Mouse (Mus musculus) liver, embryonic 11.5 days (tissue): Measurements from ENCODE around the gene Pdcd11. TPM values are rescaled to one million over a fixed set of nuclear protein-coding genes. Genes with fewer than 3 reads are reported as not detected.
A peak's percentile ranks its signal among the peaks of the same experiment; 100 is the strongest.
"Not testable (repeated sequence)": the region's sequence is repeated elsewhere in the genome, so short reads cannot be mapped to it uniquely, and the experiment has no call there.

ENCODE experiments used
- ATAC-seq: fragments of 200-750 bp; cut with Nextera tagmentation; replicated peaks from 2 replicates; pipeline ENCODE4 v1.8.0; 2017; ENCODE audit warnings: moderate number of reproducible peaks, mild to moderate bottlenecking, moderate TSS enrichment, moderate library complexity; ENCODE audit not compliant: low FRiP score
- DNase-seq: peaks from one replicate; pipeline ENCODE4 v3.0.0-alpha.2; 2017; ENCODE audit warnings: low spot score
- H3K27ac ChIP-seq: fragments of 300-500 bp; sonication (generic); 2 replicates; pipeline ENCODE4 v1.5.1; 2014; ENCODE audit warnings: mild to moderate bottlenecking, low read depth, low read length, control low read depth
- H3K27me3 ChIP-seq: fragments of 300-500 bp; sonication (generic); replicated peaks from 2 replicates; pipeline ENCODE4 v1.6.1; 2014; ENCODE audit warnings: low read length, mixed read lengths; ENCODE audit not compliant: control insufficient read depth, insufficient read depth
- H3K36me3 ChIP-seq: fragments of 300-500 bp; sonication (generic); 2 replicates; pipeline ENCODE4 v1.6.1; 2014; ENCODE audit warnings: mild to moderate bottlenecking, low read length, moderate library complexity, mixed read lengths; ENCODE audit not compliant: control insufficient read depth, insufficient read depth
- H3K4me1 ChIP-seq: fragments of 300-500 bp; sonication (generic); replicated peaks from 2 replicates; pipeline ENCODE4 v1.6.1; 2014; ENCODE audit warnings: low read length, mixed read lengths; ENCODE audit not compliant: control insufficient read depth, insufficient read depth
- H3K4me2 ChIP-seq: fragments of 300-500 bp; sonication (generic); 2 replicates; pipeline ENCODE4 v1.6.1; 2014; ENCODE audit warnings: mild to moderate bottlenecking, control low read depth, moderate library complexity
- H3K4me3 ChIP-seq: fragments of 300-500 bp; sonication (generic); 2 replicates; pipeline ENCODE4 v1.5.1; 2014; ENCODE audit warnings: low read depth, low read length, control low read depth
- H3K9ac ChIP-seq: fragments of 300-500 bp; sonication (generic); 2 replicates; pipeline ENCODE4 v1.6.1; 2014; ENCODE audit warnings: low read depth, low read length, control low read depth
- H3K9me3 ChIP-seq: fragments of 300-500 bp; sonication (generic); 2 replicates; pipeline ENCODE4 v1.6.1; 2016; ENCODE audit warnings: low read length, inconsistent platforms, mixed read lengths; ENCODE audit not compliant: control insufficient read depth
- WGBS: fragments of 180-500 bp; shearing (Covaris S2); extraction: QIAGEN DNeasy Blood & Tissue Kit; methylation state at CpG from one replicate; pipeline ENCODE4 v1.1.7; 2014; 5-methylcytosine and 5-hydroxymethylcytosine counted together
- polyA plus RNA-seq: library from polyadenylated mRNA; unstranded; fragments of >200 nt; fragmentation: Nextera tagmentation; extraction: Ambion mirVana; gene quantifications from 2 replicates; pipeline ENCODE4 v1.2.1, GENCODE M21; 2014

The Pdcd11 gene
- polyA plus RNA-seq, 1 experiment from 2014 or later = 18.8 TPM

- Histone ChIP-seq H3K4me2 (peak overlapping the region; percentile 1; the same call in 1 of the 2 replicates), H3K9me3 (no peaks in the 10 kb centered on the region), H3K4me3 (no peak overlapping the region), H3K27ac (no peak overlapping the region), H3K27me3 (peaks cover 13% of the 10 kb centered on the region), H3K36me3 (peaks cover 7% of the 10 kb centered on the region; the same call in 1 of the 2 replicates), H3K9ac (no peak overlapping the region), H3K4me1 (peaks cover 26% of the 10 kb centered on the region)
- ATAC-seq (no peak), DNase-seq (no peak)
- WGBS = 84% methylated on average over 5 of the region's 5 CpGs
Measured at GRCm38 (mm10) chr19:47136170-47136569, 45.6 kb downstream of the Pdcd11 start.

GRCm38 (mm10) chr19:47137051-47137581, 46.5 kb downstream of the Pdcd11 start:
- Histone ChIP-seq H3K27ac (peak overlapping the region; percentile 62; the same call in 1 of the 2 replicates), H3K36me3 (peaks cover 1% of the 10 kb centered on the region; the same call in 1 of the 2 replicates), H3K9me3 (no peaks in the 10 kb centered on the region), H3K4me3 (peak overlapping the region; percentile 50), H3K27me3 (peaks cover 13% of the 10 kb centered on the region), H3K4me1 (peaks cover 26% of the 10 kb centered on the region), H3K9ac (peak overlapping the region; percentile 59), H3K4me2 (peak overlapping the region; percentile 69)
- ATAC-seq = peak; percentile 56
- DNase-seq = no peak
- 13% methylated on average over 6 of the region's 6 CpGs for WGBS

GRCm38 (mm10) chr19:47137771-47138421, 47.3 kb downstream of the Pdcd11 start, which contains the start of gene Calhm2:
Calhm2 (minus strand) TSS chr19:47138294.
- DNase-seq (peak; percentile 57), ATAC-seq (peak; percentile 54; the same call in 1 of the 2 replicates)
- peak within 1 kb of the TSS; percentile 59 for H3K9ac ChIP-seq
- peaks cover 22% of the 10 kb centered on the region for H3K4me1 ChIP-seq
- 2% methylated on average over 28 of the region's 28 CpGs for WGBS
- peak within 1 kb of the TSS; percentile 62 for H3K27ac ChIP-seq
- no peaks in the 10 kb centered on the region for H3K9me3 ChIP-seq
- H3K4me2 ChIP-seq = peak within 1 kb of the TSS; percentile 69
- peak within 1 kb of the TSS; percentile 50 for H3K4me3 ChIP-seq
- peaks cover 13% of the 10 kb centered on the region for H3K27me3 ChIP-seq
- no peaks in the 10 kb centered on the region; the same call in 1 of the 2 replicates for H3K36me3 ChIP-seq

- H3K9me3 ChIP-seq, H3K27ac ChIP-seq, H3K9ac ChIP-seq, H3K36me3 ChIP-seq, DNase-seq, H3K4me2 ChIP-seq, H3K4me3 ChIP-seq, ATAC-seq: not testable (repeated sequence)
- Histone ChIP-seq H3K27me3 (peaks cover 16% of the 10 kb centered on the region), H3K4me1 (peaks cover 19% of the 10 kb centered on the region)
- WGBS = 39% methylated on average over 7 of the region's 7 CpGs
Measured at GRCm38 (mm10) chr19:47139611-47140010, 49.0 kb downstream of the Pdcd11 start.

GRCm38 (mm10) chr19:47142438-47142837, 51.9 kb downstream of the Pdcd11 start:
- peaks cover 19% of the 10 kb centered on the region for H3K27me3 ChIP-seq
- no peak overlapping the region for H3K9ac ChIP-seq
- ATAC-seq (no peak), DNase-seq (no peak)
- no peak overlapping the region for H3K4me3 ChIP-seq
- H3K36me3 ChIP-seq = no peaks in the 10 kb centered on the region
- WGBS = 68% methylated on average over 6 of the region's 6 CpGs
- no peak overlapping the region for H3K27ac ChIP-seq
- H3K4me1 ChIP-seq = peaks cover 7% of the 10 kb centered on the region
- no peaks in the 10 kb centered on the region for H3K9me3 ChIP-seq
- H3K4me2 ChIP-seq = no peak overlapping the region

- peaks cover 9% of the 10 kb centered on the region; the same call in 1 of the 2 replicates for H3K27me3 ChIP-seq
- H3K4me1 ChIP-seq = no peaks in the 10 kb centered on the region
- 87% methylated on average over 6 of the region's 6 CpGs for WGBS
- no peak within 1 kb of the TSS for H3K9ac ChIP-seq
- DNase-seq = no peak
- H3K27ac ChIP-seq = no peak within 1 kb of the TSS
- H3K4me2 ChIP-seq = no peak within 1 kb of the TSS
- ATAC-seq = no peak
- no peaks in the 10 kb centered on the region for H3K36me3 ChIP-seq
- H3K9me3 ChIP-seq = no peaks in the 10 kb centered on the region
- no peak within 1 kb of the TSS for H3K4me3 ChIP-seq
Measured at GRCm38 (mm10) chr19:47144154-47144553, 53.6 kb downstream of the Pdcd11 start, which contains the start of gene Calhm1. Calhm1 (minus strand) TSS chr19:47144254.

DNA sequence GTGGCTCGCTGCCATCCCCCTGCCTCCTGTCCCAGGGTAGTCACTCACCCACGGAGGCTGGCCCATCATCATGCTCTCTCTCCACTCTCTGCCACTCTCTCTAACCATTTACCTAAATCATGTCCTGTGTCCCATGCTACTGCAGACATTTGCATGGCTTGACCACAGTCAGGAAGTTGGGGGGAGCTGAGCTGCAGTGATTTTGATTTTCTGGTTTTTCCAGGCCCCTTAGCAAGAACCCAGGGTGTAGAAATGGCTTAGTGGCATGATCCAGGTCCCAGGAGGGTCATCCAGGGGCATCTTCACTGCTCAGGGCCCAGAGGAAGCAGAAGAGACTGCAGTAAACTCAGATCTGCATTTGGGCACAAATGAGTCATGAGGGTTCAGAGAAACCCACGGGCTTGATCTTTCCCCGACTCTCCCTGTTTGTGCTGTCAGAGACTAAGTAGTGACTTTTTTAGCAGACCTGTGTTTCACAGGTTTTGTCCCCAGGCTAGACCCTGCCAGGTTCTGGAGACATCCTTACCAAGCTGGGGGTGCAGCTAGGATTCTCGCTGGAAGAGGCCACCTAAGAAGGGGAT, 57.8 kb downstream of the Pdcd11 start:
- Histone ChIP-seq H3K27me3 (peaks cover 20% of the 10 kb centered on the region), H3K4me1 (no peaks in the 10 kb centered on the region), H3K36me3 (no peaks in the 10 kb centered on the region), H3K4me2 (no peak overlapping the region), H3K9me3 (no peaks in the 10 kb centered on the region), H3K9ac (no peak overlapping the region), H3K27ac (no peak overlapping the region), H3K4me3 (no peak overlapping the region)
- 69% methylated on average over 5 of the region's 5 CpGs for WGBS
- no peak for ATAC-seq
- no peak for DNase-seq

DNA sequence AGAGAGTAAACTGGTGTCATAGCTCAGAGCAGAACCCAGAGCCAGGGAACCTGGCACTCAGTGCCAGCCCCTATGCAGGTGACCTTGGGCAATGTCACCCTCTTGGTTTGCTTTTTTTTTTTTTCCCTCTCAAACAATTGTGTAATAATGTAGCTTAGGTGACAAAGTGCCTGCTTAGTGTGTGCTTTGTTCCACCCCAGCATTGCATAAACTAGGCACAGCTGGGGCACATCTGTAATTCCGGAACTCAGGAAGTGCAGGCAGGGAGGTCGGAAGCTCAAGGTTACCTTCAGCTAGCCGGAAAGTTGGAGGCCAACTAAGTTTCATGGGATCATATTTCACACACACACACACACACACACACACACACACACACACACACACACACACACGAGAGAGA, 59.3 kb downstream of the Pdcd11 start:
- no peak overlapping the region for H3K9ac ChIP-seq
- DNase-seq (no peak), ATAC-seq (no peak)
- H3K36me3 ChIP-seq = no peaks in the 10 kb centered on the region
- no peak overlapping the region for H3K27ac ChIP-seq
- WGBS = 39% methylated on average over 4 of the region's 4 CpGs
- H3K4me3 ChIP-seq = no peak overlapping the region
- peaks cover 17% of the 10 kb centered on the region for H3K27me3 ChIP-seq
- H3K4me1 ChIP-seq = no peaks in the 10 kb centered on the region
- no peaks in the 10 kb centered on the region for H3K9me3 ChIP-seq
- H3K4me2 ChIP-seq = no peak overlapping the region
